Mouse (Mus musculus): ENCODE data around the gene Grik3. TPM values are rescaled to one million over a fixed set of nuclear protein-coding genes. Genes with fewer than 3 reads are reported as not detected.

Grik3 gene
- total and polyA plus RNA-seq, 2 experiments from 2014 or later = 3.3 to 24.6 TPM

DNA sequence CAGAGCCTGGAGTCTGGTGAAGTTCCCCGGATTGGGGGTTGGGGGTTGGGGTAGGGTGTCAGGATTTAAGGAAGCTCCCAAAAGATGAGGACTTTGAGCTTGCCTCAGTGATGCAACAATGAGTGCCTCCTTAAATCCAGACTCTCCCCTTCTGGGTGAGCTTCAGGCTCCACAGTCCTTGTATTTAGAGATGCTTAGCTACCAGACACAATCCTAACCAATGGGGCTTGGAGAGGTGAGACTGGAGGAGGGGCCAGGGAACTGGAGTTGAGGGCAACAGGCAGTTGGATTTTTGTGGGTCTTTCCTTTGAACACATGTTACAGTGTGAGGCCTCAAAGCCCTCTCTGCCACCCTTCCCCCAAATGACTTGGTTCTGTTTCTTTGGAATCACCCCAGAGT, 6.5 kb downstream of the Grik3 start:
- TF ChIP-seq CTCF (IDR thresholded peaks at IDR 0.05) = no peak
- 9% methylated on average over 1 of the region's 1 CpGs for WGBS
- Histone ChIP-seq H3K9me3 (ENCODE audit: low read length) (no peaks in the 10 kb centered on the region), H3K4me2 (ENCODE audit: low read depth, low read length, poor library complexity, severe bottlenecking) (no peak overlapping the region), H3K27me3 (ENCODE audit: insufficient read depth, low read length) (0 out of 2 replicates have a peak, but pooled peaks cover 9% of the 10 kb centered on the region), H3K27ac (ENCODE audit: low read depth, low read length) (no peak overlapping the region), H3K36me3 (ENCODE audit: insufficient read depth, low read length) (no peaks in the 10 kb centered on the region), H3K4me1 (ENCODE audit: insufficient read depth, low read length) (peaks cover 6% of the 10 kb centered on the region; the same call in 1 of the 2 replicates), H3K9ac (replicated peaks; ENCODE audit: low read length, poor library complexity, severe bottlenecking) (no peak overlapping the region), H3K4me3 (ENCODE audit: low read depth, low read length) (no peak overlapping the region)
- DNase-seq (ENCODE audit: low spot score) (no peak), ATAC-seq (ENCODE audit: low FRiP score) (no peak)

- Histone ChIP-seq H3K4me1 (ENCODE audit: insufficient read depth, low read length) (peaks cover 6% of the 10 kb centered on the region; the same call in 1 of the 2 replicates), H3K9me3 (ENCODE audit: low read length) (no peaks in the 10 kb centered on the region), H3K9ac (replicated peaks; ENCODE audit: low read length, poor library complexity, severe bottlenecking) (no peak overlapping the region), H3K27ac (ENCODE audit: low read depth, low read length) (no peak overlapping the region), H3K27me3 (ENCODE audit: insufficient read depth, low read length) (0 out of 2 replicates have a peak, but pooled peaks cover 9% of the 10 kb centered on the region), H3K4me3 (ENCODE audit: low read depth, low read length) (no peak overlapping the region), H3K4me2 (ENCODE audit: low read depth, low read length, poor library complexity, severe bottlenecking) (no peak overlapping the region), H3K36me3 (ENCODE audit: insufficient read depth, low read length) (no peaks in the 10 kb centered on the region)
- no peak for TF ChIP-seq CTCF (IDR thresholded peaks at IDR 0.05)
- ATAC-seq (ENCODE audit: low FRiP score) (no peak), DNase-seq (ENCODE audit: low spot score) (no peak)
- WGBS = 48% methylated on average over 7 of the region's 7 CpGs
Observed at GRCm38 (mm10) chr4:125497471-125497870, 7.0 kb downstream of the Grik3 start.

DNA sequence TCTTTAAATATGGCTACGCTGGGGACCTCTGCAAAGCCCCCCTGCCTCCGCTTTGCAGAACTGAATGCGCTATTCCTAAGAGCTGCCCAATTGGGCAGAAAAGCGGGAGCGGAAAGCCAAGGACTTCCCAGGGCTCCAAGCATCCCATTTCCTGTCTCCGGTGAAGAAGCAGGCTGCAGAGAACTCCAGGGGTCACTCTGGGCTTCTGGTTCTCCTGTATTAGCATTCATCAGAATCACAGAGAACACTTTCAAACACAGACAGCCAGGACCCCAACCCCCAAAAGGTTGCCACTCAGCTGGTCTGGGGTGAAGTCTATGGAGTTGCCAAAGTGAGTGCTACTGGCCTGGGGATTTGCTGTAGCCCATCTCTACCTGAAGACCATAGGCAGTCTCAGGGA, 8.4 kb downstream of the Grik3 start:
- H3K27ac ChIP-seq (ENCODE audit: low read depth, low read length) = no peak overlapping the region
- peak overlapping the region; percentile 0; the same call in 1 of the 2 replicates for H3K4me2 ChIP-seq (ENCODE audit: low read depth, low read length, poor library complexity, severe bottlenecking)
- H3K9me3 ChIP-seq (ENCODE audit: low read length) = no peaks in the 10 kb centered on the region
- no peaks in the 10 kb centered on the region for H3K36me3 ChIP-seq (ENCODE audit: insufficient read depth, low read length)
- no peak overlapping the region for H3K9ac ChIP-seq (replicated peaks; ENCODE audit: low read length, poor library complexity, severe bottlenecking)
- 0 out of 2 replicates have a peak, but pooled peaks cover 9% of the 10 kb centered on the region for H3K27me3 ChIP-seq (ENCODE audit: insufficient read depth, low read length)
- H3K4me3 ChIP-seq (ENCODE audit: low read depth, low read length) = no peak overlapping the region
- DNase-seq (ENCODE audit: low spot score) = no peak
- WGBS = 13% methylated on average over 6 of the region's 6 CpGs
- no peak for TF ChIP-seq CTCF (IDR thresholded peaks at IDR 0.05)
- H3K4me1 ChIP-seq (ENCODE audit: insufficient read depth, low read length) = peaks cover 6% of the 10 kb centered on the region; the same call in 1 of the 2 replicates
- ATAC-seq (ENCODE audit: low FRiP score) = no peak

DNA sequence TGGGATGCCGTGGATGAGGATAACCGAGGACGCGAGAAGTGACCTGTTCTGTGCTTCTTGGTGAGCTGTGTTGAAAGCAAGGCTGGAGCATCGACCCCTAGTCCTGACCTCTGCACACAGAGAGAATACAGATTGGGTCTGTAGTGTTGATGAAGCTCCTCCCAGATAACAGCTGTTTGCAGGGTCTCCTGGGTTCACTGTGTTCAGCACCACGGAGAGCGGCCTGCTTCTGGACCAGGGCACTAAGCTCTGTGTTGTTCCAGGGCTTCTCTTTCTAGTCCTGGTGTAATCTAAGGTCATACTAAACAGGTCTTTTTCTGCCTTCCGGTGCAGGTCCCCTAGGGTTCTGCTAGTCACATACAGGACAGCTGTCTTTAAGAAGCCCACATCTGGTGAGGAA, 12.4 kb downstream of the Grik3 start:
- WGBS = 63% methylated on average over 8 of the region's 8 CpGs
- TF ChIP-seq CTCF (IDR thresholded peaks at IDR 0.05) = no peak
- Histone ChIP-seq H3K4me3 (ENCODE audit: low read depth, low read length) (no peak overlapping the region), H3K9ac (replicated peaks; ENCODE audit: low read length, poor library complexity, severe bottlenecking) (no peak overlapping the region), H3K4me2 (ENCODE audit: low read depth, low read length, poor library complexity, severe bottlenecking) (no peak overlapping the region), H3K27me3 (ENCODE audit: insufficient read depth, low read length) (no peaks in the 10 kb centered on the region), H3K4me1 (ENCODE audit: insufficient read depth, low read length) (peaks cover 6% of the 10 kb centered on the region; the same call in 1 of the 2 replicates), H3K27ac (ENCODE audit: low read depth, low read length) (no peak overlapping the region), H3K36me3 (ENCODE audit: insufficient read depth, low read length) (no peaks in the 10 kb centered on the region), H3K9me3 (ENCODE audit: low read length) (no peaks in the 10 kb centered on the region)
- ATAC-seq (ENCODE audit: low FRiP score) (no peak), DNase-seq (ENCODE audit: low spot score) (no peak)

DNA sequence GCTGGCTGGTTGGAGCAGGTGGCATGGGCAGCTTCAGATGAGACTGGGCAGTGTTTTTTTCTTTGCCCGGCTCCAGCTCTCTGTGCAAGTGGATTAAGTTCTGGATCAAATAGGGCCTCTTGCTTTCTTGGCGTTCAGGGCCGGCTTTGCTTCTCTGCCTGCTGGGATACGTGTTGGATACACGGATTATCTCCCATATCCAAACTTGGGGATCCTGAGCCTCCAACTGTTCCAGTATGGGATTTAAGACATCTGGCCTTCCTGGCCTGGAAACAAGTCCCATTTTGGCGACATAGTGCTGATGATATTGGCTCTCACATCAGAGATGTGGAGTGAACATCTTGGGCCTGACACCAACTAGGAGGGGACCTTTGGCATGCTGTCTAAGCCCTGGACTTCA, 21.9 kb downstream of the Grik3 start:
- peak; percentile 64 for DNase-seq (ENCODE audit: low spot score)

GRCm38 (mm10) chr4:125515646-125516045, 25.1 kb downstream of the Grik3 start:
- no peaks in the 10 kb centered on the region; the same call in 1 of the 2 replicates for H3K27me3 ChIP-seq (ENCODE audit: insufficient read depth, low read length)
- H3K4me3 ChIP-seq (ENCODE audit: low read depth, low read length) = no peak overlapping the region
- no peaks in the 10 kb centered on the region for H3K4me1 ChIP-seq (ENCODE audit: insufficient read depth, low read length)
- no peaks in the 10 kb centered on the region for H3K36me3 ChIP-seq (ENCODE audit: insufficient read depth, low read length)
- ATAC-seq (ENCODE audit: low FRiP score) (no peak), DNase-seq (ENCODE audit: low spot score) (no peak)
- WGBS = 46% methylated on average over 13 of the region's 13 CpGs
- H3K27ac ChIP-seq (ENCODE audit: low read depth, low read length) = no peak overlapping the region
- H3K9me3 ChIP-seq (ENCODE audit: low read length) = no peaks in the 10 kb centered on the region
- H3K4me2 ChIP-seq (ENCODE audit: low read depth, low read length, poor library complexity, severe bottlenecking) = no peak overlapping the region
- TF ChIP-seq CTCF (IDR thresholded peaks at IDR 0.05) = no peak
- H3K9ac ChIP-seq (replicated peaks; ENCODE audit: low read length, poor library complexity, severe bottlenecking) = no peak overlapping the region

More for the DNA sequence above, 21.9 kb downstream of the Grik3 start:
- Histone ChIP-seq H3K9me3 (ENCODE audit: low read length) (no peaks in the 10 kb centered on the region), H3K27me3 (ENCODE audit: insufficient read depth, low read length) (no peaks in the 10 kb centered on the region), H3K4me1 (ENCODE audit: insufficient read depth, low read length) (no peaks in the 10 kb centered on the region), H3K9ac (replicated peaks; ENCODE audit: low read length, poor library complexity, severe bottlenecking) (no peak overlapping the region), H3K27ac (ENCODE audit: low read depth, low read length) (no peak overlapping the region), H3K4me3 (ENCODE audit: low read depth, low read length) (no peak overlapping the region), H3K4me2 (ENCODE audit: low read depth, low read length, poor library complexity, severe bottlenecking) (no peak overlapping the region), H3K36me3 (ENCODE audit: insufficient read depth, low read length) (no peaks in the 10 kb centered on the region)
- 50% methylated on average over 6 of the region's 6 CpGs for WGBS
- ATAC-seq (ENCODE audit: low FRiP score) = no peak
- no peak for TF ChIP-seq CTCF (IDR thresholded peaks at IDR 0.05)

Measured in midbrain, postnatal 0 days (tissue).